Mouse (Mus musculus) right cerebral cortex, postnatal 14 days (tissue): Measurements from ENCODE around the gene Matk.
A peak's percentile ranks its signal among the peaks of the same experiment; 100 is the strongest.

Experiments
- DNase-seq: peaks from one replicate; pipeline ENCODE4 v3.0.0; 2022

Gene Matk

GRCm38 (mm10) chr10:81244146-81244545 is 8.6 kb upstream of the Matk start:
- DNase-seq = peak; percentile 13

DNA sequence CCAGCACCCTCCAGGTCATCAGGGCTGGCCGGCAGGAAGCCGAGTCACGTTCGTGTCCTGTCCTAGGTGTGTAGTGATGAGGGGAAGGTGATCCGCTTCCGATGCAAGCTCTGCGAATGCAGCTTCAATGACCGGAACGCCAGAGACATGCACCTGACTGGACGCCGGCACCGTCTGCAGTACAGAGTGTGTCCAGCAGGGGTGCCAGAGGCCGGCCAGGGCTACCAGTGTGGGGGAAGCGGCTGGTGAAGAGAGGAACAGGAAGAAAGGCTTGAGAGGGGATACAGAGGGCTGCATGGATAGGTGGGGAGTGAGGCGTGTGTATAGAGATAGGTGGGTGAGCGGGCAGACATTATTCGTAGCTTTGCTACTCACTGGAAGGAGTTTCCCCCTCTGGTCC is 8.1 kb upstream of the Matk start:
- peak; percentile 83 for DNase-seq

GRCm38 (mm10) chr10:81245166-81245565 is 7.6 kb upstream of the Matk start:
- DNase-seq = peak; percentile 20

- DNase-seq = no peak
These were observed 4.9 kb upstream of the Matk start for GRCm38 (mm10) chr10:81247804-81248203.

DNA sequence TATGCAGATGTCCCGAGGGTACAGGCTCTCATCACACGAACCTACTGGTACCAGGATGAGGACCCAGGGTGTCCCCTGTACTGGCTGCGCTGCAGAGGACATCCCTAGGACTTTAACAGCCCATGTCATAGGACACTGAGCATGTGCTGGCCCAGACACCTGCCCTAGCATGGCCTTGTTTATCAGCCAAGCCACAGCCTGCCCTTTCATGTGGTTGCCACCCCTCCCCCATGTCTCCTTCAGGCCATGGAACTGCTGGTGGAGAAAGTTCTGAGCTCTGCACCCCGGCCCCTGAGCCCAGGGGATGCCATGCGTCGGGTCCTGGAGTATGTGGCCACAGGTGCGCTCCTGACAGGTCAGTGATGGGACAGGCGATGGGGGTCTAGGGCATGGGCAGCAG is 3.3 kb upstream of the Matk start:
- DNase-seq = peak; percentile 5

DNA sequence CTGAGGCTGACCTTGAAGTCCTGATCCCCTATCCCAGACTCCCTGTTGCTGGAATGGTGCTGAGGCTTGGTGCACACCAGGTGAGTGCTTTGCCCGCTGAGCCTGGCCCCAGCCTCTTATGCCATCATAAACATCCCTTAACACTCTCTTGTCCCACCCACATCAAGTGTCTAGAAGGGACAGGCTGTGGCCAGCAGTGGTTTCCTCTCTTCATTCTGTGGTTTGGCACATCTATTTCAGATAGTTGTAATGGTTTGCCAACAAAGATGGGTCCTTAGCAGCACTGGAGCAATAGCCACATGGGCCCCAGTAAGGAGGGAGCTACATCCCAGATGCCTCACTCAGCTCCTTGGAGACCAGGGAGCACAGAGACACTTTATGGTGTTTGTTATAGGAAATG is 2.2 kb downstream of the Matk start:
- DNase-seq = no peak

DNA sequence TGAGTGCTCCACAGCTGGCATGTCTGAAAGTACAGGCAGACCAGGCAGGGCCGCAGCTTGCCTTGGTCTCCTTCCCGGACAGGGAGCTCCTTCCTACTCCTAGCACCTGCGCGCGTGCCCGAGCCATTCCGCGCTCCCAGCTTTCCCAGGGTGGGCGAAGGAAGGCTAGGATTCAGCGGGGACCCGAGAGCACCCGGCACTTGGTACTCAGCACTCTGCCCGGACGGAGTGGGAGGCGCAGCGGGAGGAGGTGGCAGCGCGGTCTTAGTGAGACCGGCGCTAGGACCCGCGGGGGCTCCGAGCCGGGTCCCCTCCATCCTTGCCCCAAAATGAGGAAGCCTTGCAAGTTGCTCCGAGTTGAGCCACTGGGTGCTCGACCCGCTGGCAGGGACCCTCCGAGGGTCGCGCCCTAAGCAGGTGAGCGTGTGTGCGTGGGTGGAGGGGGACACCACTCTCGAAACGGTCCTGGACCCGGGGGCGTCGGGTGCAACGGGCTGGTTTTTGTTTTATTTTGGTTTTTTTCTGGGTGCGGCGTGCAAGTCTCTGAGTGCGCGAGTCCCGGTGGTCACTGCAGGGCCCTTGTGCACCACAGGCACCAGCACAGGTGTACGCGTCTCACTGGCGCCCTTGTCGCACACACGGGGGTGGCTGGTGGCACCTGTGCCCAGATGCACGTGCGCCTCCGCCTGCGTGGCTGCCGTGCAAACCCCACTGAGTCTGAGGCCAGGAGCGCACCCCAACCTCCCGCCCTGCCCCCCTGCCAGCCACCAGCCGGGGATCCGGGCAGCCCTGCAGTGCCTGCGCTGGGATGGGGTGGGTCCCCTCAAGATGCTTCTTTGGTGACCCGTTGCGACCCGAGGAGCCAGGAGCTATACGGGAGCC is 4.7 kb downstream of the Matk start:
- DNase-seq = peak; percentile 55

DNA sequence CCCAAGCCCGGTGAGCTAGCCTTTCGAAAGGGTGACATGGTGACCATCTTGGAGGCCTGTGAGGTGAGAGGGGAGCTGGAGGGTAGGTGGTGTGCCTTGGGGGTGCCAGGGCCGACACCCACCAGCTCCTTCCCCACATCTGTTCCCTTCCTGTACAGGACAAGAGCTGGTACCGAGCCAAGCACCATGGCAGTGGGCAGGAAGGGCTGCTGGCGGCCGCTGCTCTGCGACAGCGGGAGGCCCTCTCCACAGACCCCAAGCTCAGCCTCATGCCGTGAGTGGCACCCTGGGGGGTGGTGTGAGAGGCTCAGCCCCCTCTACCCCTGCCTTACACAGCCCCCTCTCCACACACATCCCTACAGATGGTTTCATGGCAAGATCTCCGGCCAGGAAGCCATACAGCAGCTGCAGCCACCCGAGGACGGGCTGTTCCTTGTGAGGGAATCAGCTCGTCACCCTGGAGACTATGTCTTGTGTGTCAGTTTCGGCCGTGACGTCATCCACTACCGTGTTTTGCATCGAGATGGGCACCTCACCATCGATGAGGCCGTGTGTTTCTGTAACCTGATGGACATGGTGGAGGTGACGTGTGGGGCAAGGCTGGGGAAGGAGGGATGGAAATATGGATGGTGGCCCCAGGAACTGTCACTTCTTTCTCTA is 6.6 kb downstream of the Matk start:
- no peak for DNase-seq

GRCm38 (mm10) chr10:81261025-81261424 is 8.3 kb downstream of the Matk start:
- DNase-seq = no peak

DNA sequence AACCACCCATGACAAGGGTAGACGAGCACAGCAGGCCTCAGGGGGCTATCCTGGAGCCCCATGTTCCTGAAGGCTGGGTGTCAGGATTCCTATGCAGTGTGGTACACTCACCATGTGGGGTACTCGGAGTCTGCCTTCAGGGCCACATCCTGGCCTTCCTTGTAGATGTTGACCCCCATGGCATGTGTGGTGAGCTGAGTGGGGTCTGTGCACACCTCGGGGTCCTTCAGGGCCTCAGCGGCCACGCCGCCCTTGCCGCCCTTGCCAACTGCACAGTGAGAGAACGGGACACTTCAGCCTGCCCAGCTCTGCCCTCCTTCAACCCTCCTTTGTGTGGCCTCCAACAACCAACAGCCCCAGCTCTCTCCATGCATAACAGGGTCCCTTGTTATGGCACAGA is 12.8 kb downstream of the Matk start:
- no peak for DNase-seq

GRCm38 (mm10) chr10:81266211-81267105 is 13.7 kb downstream of the Matk start, which contains the start of the genes Mrpl54 and Apba3:
Gene Mrpl54, minus strand, starts transcription at chr10:81266934.
Gene Apba3, plus strand, starts transcription at chr10:81266960.
- DNase-seq = peak; percentile 97

DNA sequence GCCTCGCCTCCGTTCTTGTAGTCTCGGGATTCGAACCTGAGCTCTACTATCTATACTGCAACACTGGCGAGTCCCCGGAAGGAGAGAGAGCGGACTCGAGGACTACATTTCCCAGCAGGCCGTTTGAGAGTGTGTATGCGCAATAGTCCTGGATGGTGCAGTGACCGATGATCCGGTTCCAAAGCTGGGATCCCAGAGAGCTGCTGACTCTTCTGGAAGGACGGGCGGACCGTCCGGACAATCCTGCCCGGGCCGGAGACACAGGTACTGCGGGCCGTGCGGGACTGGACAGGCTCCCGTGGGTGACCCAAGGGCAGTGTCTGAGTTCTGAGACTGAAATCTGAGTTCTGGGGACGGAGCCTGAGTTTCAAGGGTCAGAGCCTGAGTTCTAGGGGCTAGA is 15.3 kb downstream of the Matk start:
- DNase-seq = peak; percentile 72

DNA sequence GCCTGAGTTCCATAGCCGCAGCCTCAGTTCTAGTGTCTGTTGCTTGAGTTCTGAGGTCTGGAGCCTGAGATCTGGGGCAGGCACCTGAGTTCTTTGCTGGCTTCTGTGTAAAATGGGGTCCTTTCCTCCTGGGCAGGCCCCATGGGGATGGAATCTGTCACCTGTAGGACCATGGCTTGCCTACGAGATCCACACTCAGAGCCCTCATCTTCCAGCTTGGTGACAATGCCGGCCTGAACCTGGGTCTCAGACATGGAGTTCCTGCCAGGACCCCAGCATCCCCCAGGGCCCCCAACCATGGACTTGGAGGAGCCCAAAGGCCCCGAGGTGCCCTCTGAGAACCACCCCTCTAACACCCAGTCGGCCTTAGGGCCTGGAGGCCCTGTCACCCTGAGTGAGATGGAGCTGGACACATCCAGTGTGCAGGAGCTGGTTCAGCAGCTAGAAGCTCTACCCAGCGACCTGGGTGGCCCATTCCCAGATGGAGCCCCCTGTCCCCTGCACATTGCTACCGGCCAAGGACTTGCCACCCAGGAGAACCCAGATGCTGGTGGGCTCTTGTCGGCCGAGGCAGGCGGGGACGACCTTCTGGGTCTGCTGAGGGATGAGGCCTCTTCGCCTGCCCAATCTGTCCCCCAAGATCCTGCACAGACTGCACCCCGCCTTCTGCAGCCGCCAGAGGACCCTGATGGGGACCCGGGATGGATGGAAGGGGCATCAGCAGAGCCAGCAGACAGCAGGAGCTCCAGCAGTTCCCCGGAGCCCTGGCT is 16.1 kb downstream of the Matk start:
- DNase-seq = no peak

- DNase-seq = no peak
These were observed 19.6 kb downstream of the Matk start for GRCm38 (mm10) chr10:81272356-81272755.

DNA sequence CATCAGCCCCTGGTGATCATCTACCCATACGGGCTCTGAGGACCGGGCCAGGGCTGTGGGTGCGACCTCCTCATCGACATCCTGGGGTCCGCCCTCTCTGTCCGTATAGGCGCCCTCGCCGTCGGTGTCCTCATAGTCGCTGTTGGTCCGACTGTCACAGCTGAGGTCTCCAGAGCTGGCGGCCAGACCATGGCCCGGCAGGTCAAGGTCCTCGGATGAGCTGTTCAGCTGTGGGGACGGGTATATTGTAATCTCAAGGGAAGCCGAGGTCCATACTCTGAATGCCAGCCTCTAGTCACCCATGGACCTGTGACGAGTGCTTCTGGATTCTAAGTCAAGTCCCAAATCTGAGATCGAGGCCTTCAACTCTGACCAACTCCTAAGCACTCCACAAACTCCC is 21.1 kb downstream of the Matk start:
- DNase-seq = no peak

- DNase-seq = no peak
These were observed 24.9 kb downstream of the Matk start for GRCm38 (mm10) chr10:81277676-81278075.

DNA sequence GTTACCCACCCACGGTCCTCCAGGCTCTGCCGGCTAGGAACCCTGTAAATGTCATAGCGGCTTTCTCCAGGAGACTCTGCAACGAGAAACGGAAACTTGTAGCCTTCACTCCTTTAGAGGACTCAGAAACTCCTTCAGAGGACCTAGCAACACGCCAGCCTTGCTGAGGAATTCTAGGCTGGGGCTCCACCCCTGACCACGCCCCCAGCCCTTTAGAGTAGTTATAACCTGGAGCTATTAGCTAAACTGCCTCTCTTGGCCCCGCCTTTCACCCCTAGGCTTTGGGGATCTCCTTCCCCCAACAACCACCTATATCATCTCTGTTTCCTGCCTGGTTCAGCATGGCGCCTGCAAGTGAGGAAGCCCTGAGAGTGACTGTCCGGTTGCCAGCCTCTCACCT is 26.8 kb downstream of the Matk start:
- no peak for DNase-seq

DNA sequence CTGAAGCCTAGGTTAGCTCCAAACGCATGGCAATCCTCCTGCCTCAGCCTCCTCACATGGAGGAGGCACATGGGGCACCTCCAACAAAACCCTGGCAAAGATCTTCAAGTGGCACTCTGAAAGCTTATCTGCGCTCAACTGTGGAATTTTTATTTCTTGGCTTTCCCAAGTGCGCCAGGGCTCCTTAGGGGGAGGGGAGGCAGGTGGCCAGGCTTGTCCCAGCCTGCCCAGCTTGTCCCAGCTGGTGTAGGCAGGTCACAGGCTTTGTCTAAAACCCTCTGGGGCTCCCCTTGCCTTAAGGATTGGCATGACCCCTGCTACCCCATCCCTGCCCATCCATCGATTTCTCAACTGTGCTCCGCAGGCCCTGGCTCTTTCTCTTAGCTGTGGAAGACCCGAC is 31.5 kb downstream of the Matk start:
- DNase-seq = no peak

DNA sequence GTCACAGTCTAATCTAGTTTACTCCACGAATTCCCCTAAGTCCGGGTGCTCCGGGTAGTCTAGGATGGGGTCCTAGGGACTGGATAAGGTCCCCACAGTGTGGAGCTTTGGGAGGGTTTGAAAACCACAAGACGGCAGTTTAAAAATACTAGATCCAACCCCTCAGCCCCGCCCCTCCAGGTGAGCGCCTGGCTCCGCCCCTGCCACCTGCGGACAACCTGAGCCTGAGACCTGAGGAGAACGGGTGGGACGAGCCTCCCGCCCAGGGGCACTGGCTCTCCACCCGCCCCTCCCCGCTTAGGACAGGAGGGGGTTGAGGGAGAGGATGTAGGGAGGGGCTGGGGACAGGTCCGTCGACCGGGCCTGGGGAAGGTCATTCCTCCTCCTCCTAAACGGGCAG is 32.0 kb downstream of the Matk start:
- no peak for DNase-seq

GRCm38 (mm10) chr10:81285694-81286450 is 33.1 kb downstream of the Matk start:
- peak; percentile 90 for DNase-seq

DNA sequence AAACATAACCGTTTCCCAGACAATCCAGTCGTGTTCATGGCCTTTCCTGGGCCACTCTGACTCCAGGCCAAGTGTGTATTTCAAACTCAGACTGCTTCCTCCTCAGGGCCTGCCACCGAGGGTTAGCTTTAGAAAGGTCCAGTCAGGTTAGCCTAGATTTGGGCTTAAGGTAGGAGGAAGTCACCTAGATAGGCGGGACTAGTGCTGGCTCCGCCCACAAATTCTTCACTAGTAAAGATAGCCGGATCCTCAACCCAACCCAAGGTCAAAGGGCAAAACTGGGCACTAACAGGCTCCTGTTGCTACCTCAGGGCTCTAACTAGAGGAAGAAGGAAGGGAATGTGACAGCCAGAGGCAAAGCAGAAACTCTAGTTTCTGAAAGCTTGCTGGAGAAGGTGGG is 33.9 kb downstream of the Matk start:
- no peak for DNase-seq
